Mouse (Mus musculus): ENCODE data around the gene Zan.

DNA sequence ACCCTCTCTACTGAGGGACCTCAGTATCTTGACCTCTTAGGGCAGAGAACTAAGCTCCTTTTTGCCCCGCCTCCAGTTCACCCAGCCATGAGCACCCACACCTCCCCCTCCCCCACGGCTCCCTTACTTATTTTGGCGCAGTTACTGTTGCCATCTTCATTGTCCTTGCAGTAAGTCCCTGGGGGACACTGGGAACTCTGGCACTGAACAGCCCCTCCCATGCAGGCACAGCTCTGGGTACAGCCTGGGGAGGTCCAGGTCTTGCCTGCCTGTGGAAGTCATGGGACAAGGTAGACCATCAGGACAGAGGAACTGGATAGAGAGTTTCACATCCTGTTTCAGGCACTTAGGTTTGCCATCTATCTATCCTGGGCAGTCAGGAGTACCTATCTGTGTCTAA is 66.8 kb downstream of the Zan start:
- TF ChIP-seq POLR2A (IDR thresholded peaks at IDR 0.05; ENCODE audit: low read depth, low read length) (no peak), HCFC1 (IDR thresholded peaks at IDR 0.05; ENCODE audit: low read depth, low read length) (no peak)

Measured in CH12.LX (cell line).